In genomic region chr5:140389647-140390046, GRCm38 (mm10) we compare ENCODE assay signal across 9 mouse cellular contexts. TPM values are rescaled to one million over a fixed set of nuclear protein-coding genes. Genes with fewer than 3 reads are reported as not detected.
A peak's percentile ranks its signal among the peaks of the same experiment; 100 is the strongest.
DNase-seq lines count a peak whose midpoint lies in the region; ATAC-seq and TF ChIP-seq lines count a peak whose summit lies in the region.
"Had no signal": no experiment of that assay in that cellular context is flagged by ENCODE, and none has a peak within 500 bp of the region (broad histone marks: within the 10 kb centered on the region; RNA-seq: fewer than 3 reads in every experiment).

No protein-coding gene starts in this region.

- 60% methylated on average over 3 of the region's 3 CpGs for WGBS in heart, postnatal 0 days
- 64% methylated on average over 3 of the region's 3 CpGs for WGBS in hindbrain, embryonic 15.5 days
- WGBS in midbrain, embryonic 15.5 days: 61% methylated on average over 3 of the region's 3 CpGs

- peaks cover 12% of the 10 kb centered on the region for H3K4me1 ChIP-seq in heart, postnatal 0 days (ENCODE audit: control insufficient read depth, insufficient read depth)
- peaks cover 2% of the 10 kb centered on the region; the same call in 1 of the 2 replicates for H3K4me1 ChIP-seq in brown adipose tissue, adult 24 weeks (ENCODE audit: control insufficient read depth, insufficient read depth, insufficient read length, low read length)
- H3K4me1 ChIP-seq in hindbrain, embryonic 15.5 days (replicated peaks): peaks cover 21% of the 10 kb centered on the region
- H3K4me1 ChIP-seq in midbrain, embryonic 15.5 days: peaks cover 21% of the 10 kb centered on the region

- DNase-seq in heart, postnatal 0 days (ENCODE audit: low spot score): no peak
- DNase-seq in heart, adult 11 months: no peak
- DNase-seq in adrenal gland, postnatal 36 days: no peak
- DNase-seq in adrenal gland, postnatal 4 days (ENCODE audit: low spot score in 2 of 2): no peak
- no peak for DNase-seq in adrenal gland, adult 2 months

- no peak for ATAC-seq in heart, postnatal 0 days (ENCODE audit: insufficient read depth, low read depth)
- ATAC-seq in hindbrain, embryonic 15.5 days (ENCODE audit: low FRiP score, low read depth): peak; percentile 36
- ATAC-seq in midbrain, embryonic 15.5 days (replicated peaks): peak; percentile 28; the same call in 1 of the 2 replicates

- no peak overlapping the region for H3K27ac ChIP-seq in heart, postnatal 0 days (ENCODE audit: low read depth)
- no peak overlapping the region for H3K27ac ChIP-seq in brown adipose tissue, adult 24 weeks (replicated peaks; ENCODE audit: low read depth, low read length)
- peak overlapping the region; percentile 38 for H3K27ac ChIP-seq in hindbrain, embryonic 15.5 days (replicated peaks)
- H3K27ac ChIP-seq in midbrain, embryonic 15.5 days: peak overlapping the region; percentile 57; the same call in 1 of the 2 replicates

- peak overlapping the region; percentile 99 for H3K4me2 ChIP-seq in heart, postnatal 0 days (ENCODE audit: low read depth, low read length)
- H3K4me2 ChIP-seq in hindbrain, embryonic 15.5 days: peak overlapping the region; percentile 74
- peak overlapping the region; percentile 93 for H3K4me2 ChIP-seq in midbrain, embryonic 15.5 days

- peak overlapping the region; percentile 77 for H3K4me3 ChIP-seq in heart, postnatal 0 days (ENCODE audit: low read depth, low read length)
- peak overlapping the region; percentile 42 for H3K4me3 ChIP-seq in brown adipose tissue, adult 24 weeks (ENCODE audit: insufficient read depth, low read depth, low read length)
- peak overlapping the region; percentile 68 for H3K4me3 ChIP-seq in hindbrain, embryonic 15.5 days
- peak overlapping the region; percentile 70 for H3K4me3 ChIP-seq in midbrain, embryonic 15.5 days

- TF ChIP-seq CTCF in heart, postnatal 0 days (IDR thresholded peaks at IDR 0.05; ENCODE audit: low read depth): no peak

- no peaks in the 10 kb centered on the region for H3K36me3 ChIP-seq in heart, postnatal 0 days (replicated peaks; ENCODE audit: control insufficient read depth, insufficient read depth, low read length)
- H3K36me3 ChIP-seq in hindbrain, embryonic 15.5 days: no peaks in the 10 kb centered on the region
- no peaks in the 10 kb centered on the region for H3K36me3 ChIP-seq in midbrain, embryonic 15.5 days (replicated peaks)

- H3K9me3 ChIP-seq in heart, postnatal 0 days (replicated peaks; ENCODE audit: control insufficient read depth, low read length): no peaks in the 10 kb centered on the region
- no peaks in the 10 kb centered on the region for H3K9me3 ChIP-seq in hindbrain, embryonic 15.5 days
- no peaks in the 10 kb centered on the region for H3K9me3 ChIP-seq in midbrain, embryonic 15.5 days

- no peak for TF ChIP-seq EP300 in heart, postnatal 0 days (IDR thresholded peaks at IDR 0.05; ENCODE audit: low read depth)

- H3K9ac ChIP-seq in heart, postnatal 0 days (replicated peaks; ENCODE audit: low read depth, low read length): no peak overlapping the region
- peak overlapping the region; percentile 57 for H3K9ac ChIP-seq in hindbrain, embryonic 15.5 days
- H3K9ac ChIP-seq in midbrain, embryonic 15.5 days: no peak overlapping the region

- H3K27me3 ChIP-seq in heart, postnatal 0 days (ENCODE audit: control insufficient read depth, insufficient read depth, low read length): no peaks in the 10 kb centered on the region
- no peaks in the 10 kb centered on the region for H3K27me3 ChIP-seq in hindbrain, embryonic 15.5 days
- H3K27me3 ChIP-seq in midbrain, embryonic 15.5 days (replicated peaks): no peaks in the 10 kb centered on the region
- H3K27me3 ChIP-seq: Patski had no signal

RNA-seq across cellular contexts. Expression of gene Snx8, which starts 0.6 kb away (rescaled TPM):
- total RNA-seq in heart, postnatal 0 days (2014; rRNA removed; ENCODE audit: low replicate concordance): 24.8 and 30.8 TPM in 2 replicates
- 11.7 and 13.3 TPM in 2 replicates for polyA plus RNA-seq in heart, postnatal 0 days (2015; fragmentation: Nextera tagmentation; extraction: Ambion mirVana)
- 5.5 and 8.9 TPM in 2 replicates for polyA plus RNA-seq in brown adipose tissue, adult 24 weeks (2012; ENCODE audit: insufficient read depth, insufficient read length, missing spikeins)
- 37.7 and 40.2 TPM in 2 replicates for polyA plus RNA-seq in hindbrain, embryonic 15.5 days (2015; fragmentation: Nextera tagmentation; extraction: Ambion mirVana)
- polyA plus RNA-seq in midbrain, embryonic 15.5 days (2015; fragmentation: Nextera tagmentation; extraction: Ambion mirVana): 40.5 and 41.4 TPM in 2 replicates
- total RNA-seq in adrenal gland, postnatal 36 days (2021): 10 to 100 TPM; 16.7 to 20.7 TPM
- 10 to 100 TPM; 28.0 to 29.5 TPM for total RNA-seq in adrenal gland, postnatal 4 days (2021)
- total RNA-seq in adrenal gland, adult 2 months (2021): 10 to 100 TPM; 13.9 to 19.1 TPM
- polyA plus RNA-seq in adrenal gland, adult 2 months (2012; rRNA removed): 12.4 and 12.8 TPM in 2 replicates

RNA-seq across cellular contexts. Expression of gene Eif3b, which starts 29.5 kb away (rescaled TPM):
- 37.4 and 38.9 TPM in 2 replicates for total RNA-seq in heart, postnatal 0 days (2014; rRNA removed; ENCODE audit: low replicate concordance)
- polyA plus RNA-seq in heart, postnatal 0 days (2015; fragmentation: Nextera tagmentation; extraction: Ambion mirVana): 36.6 and 40.0 TPM in 2 replicates
- 75.9 and 78.3 TPM in 2 replicates for polyA plus RNA-seq in brown adipose tissue, adult 24 weeks (2012; ENCODE audit: insufficient read depth, insufficient read length, missing spikeins)
- polyA plus RNA-seq in hindbrain, embryonic 15.5 days (2015; fragmentation: Nextera tagmentation; extraction: Ambion mirVana): 85.0 and 102 TPM in 2 replicates
- polyA plus RNA-seq in midbrain, embryonic 15.5 days (2015; fragmentation: Nextera tagmentation; extraction: Ambion mirVana): 78.4 and 91.4 TPM in 2 replicates
- total RNA-seq in adrenal gland, postnatal 36 days (2021): 100 to 1,000 TPM; 175 to 197 TPM
- 100 to 1,000 TPM; 147 to 157 TPM for total RNA-seq in adrenal gland, postnatal 4 days (2021)
- total RNA-seq in adrenal gland, adult 2 months (2021): 100 to 1,000 TPM; 161 to 186 TPM
- 86.3 and 128 TPM in 2 replicates for polyA plus RNA-seq in adrenal gland, adult 2 months (2012; rRNA removed)

RNA-seq across cellular contexts. Expression of gene Gm4869, which starts 55.8 kb away (rescaled TPM):
- not detected in 2 replicates for total RNA-seq in heart, postnatal 0 days (2014; rRNA removed; ENCODE audit: low replicate concordance)
- polyA plus RNA-seq in heart, postnatal 0 days (2015; fragmentation: Nextera tagmentation; extraction: Ambion mirVana): not detected in 2 replicates
- polyA plus RNA-seq in brown adipose tissue, adult 24 weeks (2012; ENCODE audit: insufficient read depth, insufficient read length, missing spikeins): not detected in 2 replicates
- not detected in 2 replicates for polyA plus RNA-seq in hindbrain, embryonic 15.5 days (2015; fragmentation: Nextera tagmentation; extraction: Ambion mirVana)
- not detected in 2 replicates for polyA plus RNA-seq in midbrain, embryonic 15.5 days (2015; fragmentation: Nextera tagmentation; extraction: Ambion mirVana)
- under 1 TPM in 1 of 2 experiments, not detected in 1; 0.16 TPM for total RNA-seq in adrenal gland, postnatal 36 days (2021)
- under 1 TPM; 0.08 to 0.23 TPM for total RNA-seq in adrenal gland, postnatal 4 days (2021)
- total RNA-seq in adrenal gland, adult 2 months (2021): under 1 TPM; 0.10 to 0.14 TPM
- polyA plus RNA-seq in adrenal gland, adult 2 months (2012; rRNA removed): 0.03 and 0.10 TPM in 2 replicates
- polyA plus RNA-seq: Patski had no signal

RNA-seq across cellular contexts. Expression of gene Mrm2, which starts 57.9 kb away (rescaled TPM):
- total RNA-seq in heart, postnatal 0 days (2014; rRNA removed; ENCODE audit: low replicate concordance): 13.9 and 19.5 TPM in 2 replicates
- polyA plus RNA-seq in heart, postnatal 0 days (2015; fragmentation: Nextera tagmentation; extraction: Ambion mirVana): 16.9 and 17.8 TPM in 2 replicates
- 12.9 and 15.8 TPM in 2 replicates for polyA plus RNA-seq in brown adipose tissue, adult 24 weeks (2012; ENCODE audit: insufficient read depth, insufficient read length, missing spikeins)
- polyA plus RNA-seq in hindbrain, embryonic 15.5 days (2015; fragmentation: Nextera tagmentation; extraction: Ambion mirVana): 20.9 and 21.6 TPM in 2 replicates
- polyA plus RNA-seq in midbrain, embryonic 15.5 days (2015; fragmentation: Nextera tagmentation; extraction: Ambion mirVana): 21.8 and 21.9 TPM in 2 replicates
- 10 to 100 TPM; 13.7 to 15.6 TPM for total RNA-seq in adrenal gland, postnatal 36 days (2021)
- 10 to 100 TPM; 13.4 to 15.0 TPM for total RNA-seq in adrenal gland, postnatal 4 days (2021)
- total RNA-seq in adrenal gland, adult 2 months (2021): 10 to 100 TPM in 1 of 2 experiments, 1 to 10 TPM in 1; 9.2 to 22.6 TPM
- polyA plus RNA-seq in adrenal gland, adult 2 months (2012; rRNA removed): 9.6 and 10.1 TPM in 2 replicates

Comparison
In these comparisons a context has a peak if more than half of its experiments do, and no peak if none do; other contexts are left out.
1. H3K27ac ChIP-seq: peak in hindbrain, embryonic 15.5 days (single experiment) and midbrain, embryonic 15.5 days (single experiment); none in heart, postnatal 0 days (single experiment) and brown adipose tissue, adult 24 weeks (single experiment).
2. Peak in every context shown above with its lines, with median percentiles within 50 percentile points of each other: H3K4me2 ChIP-seq and H3K4me3 ChIP-seq.